Mouse (Mus musculus) MEL (cell line): Measurements from ENCODE around the gene Tmod1.

Source experiments
- CTCF ChIP-seq, 3 experiments: IDR thresholded peaks in 2 of 3; conservative IDR thresholded peaks in 1 of 3; 2 replicates each; pipeline ENCODE4 v1.5.1; 2011 to 2012; ENCODE audit warnings: low read length in 3 of 3, low read depth in 2 of 3, mild to moderate bottlenecking in 2 of 3, improper control_type of control experiment in 1 of 3, inconsistent platforms in 1 of 3, mixed read lengths in 1 of 3, moderate library complexity in 1 of 3; ENCODE audit not compliant: control insufficient read depth in 1 of 3, insufficient read depth in 1 of 3, poor library complexity in 1 of 3, severe bottlenecking in 1 of 3
- ZMIZ1 ChIP-seq: IDR thresholded peaks from 2 replicates; pipeline ENCODE4 v1.6.1; 2012; ENCODE audit warnings: low read depth, mild to moderate bottlenecking, inconsistent platforms, low read length, improper control_type of control experiment, moderate library complexity

GRCm38 (mm10) chr4:46151903-46152544, 113.3 kb downstream of the Tmod1 start:
- TF ChIP-seq CTCF (IDR thresholded peaks at IDR 0.05 in 2 of 3, conservative IDR thresholded peaks at IDR 0.05 in 1 of 3; ENCODE audit: control insufficient read depth in 1 of 3, insufficient read depth in 1 of 3, low read depth in 2 of 3, low read length in 3 of 3, poor library complexity in 1 of 3, severe bottlenecking in 1 of 3), result no peak
- no peak for TF ChIP-seq ZMIZ1
